Mouse (Mus musculus): ENCODE data around the gene Ypel1. TPM values are rescaled to one million over a fixed set of nuclear protein-coding genes. Genes with fewer than 3 reads are reported as not detected.

Ypel1 gene
- polyA plus RNA-seq, 1 experiment from 2014 or later, result 36.2 TPM

- DNase-seq (no peak), ATAC-seq (ENCODE audit: insufficient read depth) (no peak)
- Histone ChIP-seq H3K4me2 (no peak overlapping the region), H3K27ac (ENCODE audit: low read depth) (no peak overlapping the region), H3K9me3 (ENCODE audit: low read depth, low read length) (no peaks in the 10 kb centered on the region), H3K27me3 (ENCODE audit: insufficient read depth, low read length) (no peaks in the 10 kb centered on the region), H3K4me1 (ENCODE audit: insufficient read depth) (no peaks in the 10 kb centered on the region), H3K4me3 (ENCODE audit: low read depth, low read length) (no peak overlapping the region), H3K36me3 (ENCODE audit: insufficient read depth) (peaks cover 78% of the 10 kb centered on the region), H3K9ac (no peak overlapping the region)
- no peak for TF ChIP-seq CTCF (IDR thresholded peaks at IDR 0.05; ENCODE audit: low read depth)
- 86% methylated on average over 3 of the region's 3 CpGs for WGBS
Observed at GRCm38 (mm10) chr16:17044320-17044719, 25.2 kb upstream of the Ypel1 start.

- Histone ChIP-seq H3K9ac (no peak overlapping the region), H3K9me3 (ENCODE audit: low read depth, low read length) (no peaks in the 10 kb centered on the region), H3K27me3 (ENCODE audit: insufficient read depth, low read length) (no peaks in the 10 kb centered on the region), H3K4me2 (no peak overlapping the region), H3K27ac (ENCODE audit: low read depth) (no peak overlapping the region), H3K4me1 (ENCODE audit: insufficient read depth) (no peaks in the 10 kb centered on the region), H3K36me3 (ENCODE audit: insufficient read depth) (peaks cover 74% of the 10 kb centered on the region), H3K4me3 (ENCODE audit: low read depth, low read length) (no peak overlapping the region)
- no peak for TF ChIP-seq CTCF (IDR thresholded peaks at IDR 0.05; ENCODE audit: low read depth)
- WGBS, result 75% methylated on average over 3 of the region's 3 CpGs
- ATAC-seq (ENCODE audit: insufficient read depth), result no peak
- no peak for DNase-seq
Observed at GRCm38 (mm10) chr16:17045287-17045686, 24.2 kb upstream of the Ypel1 start.

- WGBS, result 88% methylated on average over 1 of the region's 1 CpGs
- H3K9ac ChIP-seq, result no peak overlapping the region
- no peak overlapping the region for H3K4me2 ChIP-seq
- H3K27ac ChIP-seq (ENCODE audit: low read depth), result no peak overlapping the region
- TF ChIP-seq CTCF (IDR thresholded peaks at IDR 0.05; ENCODE audit: low read depth), result no peak
- peaks cover 30% of the 10 kb centered on the region for H3K36me3 ChIP-seq (ENCODE audit: insufficient read depth)
- H3K4me3 ChIP-seq (ENCODE audit: low read depth, low read length), result no peak overlapping the region
- H3K4me1 ChIP-seq (ENCODE audit: insufficient read depth), result no peaks in the 10 kb centered on the region
- ATAC-seq (ENCODE audit: insufficient read depth) (no peak), DNase-seq (no peak)
- no peaks in the 10 kb centered on the region for H3K27me3 ChIP-seq (ENCODE audit: insufficient read depth, low read length)
- no peaks in the 10 kb centered on the region for H3K9me3 ChIP-seq (ENCODE audit: low read depth, low read length)
Observed at GRCm38 (mm10) chr16:17049886-17050285, 19.6 kb upstream of the Ypel1 start.

DNA sequence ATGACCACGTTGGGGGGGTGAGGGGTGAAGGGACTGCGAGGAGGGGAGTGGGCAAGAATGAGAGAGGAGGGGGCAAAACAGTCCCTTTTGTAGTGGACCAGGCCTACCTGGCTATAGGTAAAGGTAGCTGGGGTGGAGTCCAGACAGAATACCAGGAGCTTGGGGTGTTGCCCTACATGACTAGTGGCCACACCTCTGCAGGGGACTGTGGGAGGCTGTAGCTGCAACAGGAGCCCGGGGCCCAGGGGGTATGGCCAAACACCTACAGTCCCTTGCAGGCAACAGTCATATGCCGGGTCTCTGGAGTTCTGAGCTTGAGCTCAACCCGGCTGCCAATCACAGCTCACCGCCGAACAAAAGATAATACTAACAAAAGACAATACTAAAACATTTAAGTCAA lies 17.4 kb upstream of the Ypel1 start:
- ATAC-seq (ENCODE audit: insufficient read depth) (no peak), DNase-seq (no peak)
- Histone ChIP-seq H3K27me3 (ENCODE audit: insufficient read depth, low read length) (no peaks in the 10 kb centered on the region), H3K4me3 (ENCODE audit: low read depth, low read length) (no peak overlapping the region), H3K36me3 (ENCODE audit: insufficient read depth) (peaks cover 23% of the 10 kb centered on the region), H3K27ac (ENCODE audit: low read depth) (no peak overlapping the region), H3K9me3 (ENCODE audit: low read depth, low read length) (no peaks in the 10 kb centered on the region), H3K4me1 (ENCODE audit: insufficient read depth) (no peaks in the 10 kb centered on the region), H3K9ac (no peak overlapping the region), H3K4me2 (no peak overlapping the region)
- WGBS, result 74% methylated on average over 7 of the region's 7 CpGs
- TF ChIP-seq CTCF (IDR thresholded peaks at IDR 0.05; ENCODE audit: low read depth), result no peak

DNA sequence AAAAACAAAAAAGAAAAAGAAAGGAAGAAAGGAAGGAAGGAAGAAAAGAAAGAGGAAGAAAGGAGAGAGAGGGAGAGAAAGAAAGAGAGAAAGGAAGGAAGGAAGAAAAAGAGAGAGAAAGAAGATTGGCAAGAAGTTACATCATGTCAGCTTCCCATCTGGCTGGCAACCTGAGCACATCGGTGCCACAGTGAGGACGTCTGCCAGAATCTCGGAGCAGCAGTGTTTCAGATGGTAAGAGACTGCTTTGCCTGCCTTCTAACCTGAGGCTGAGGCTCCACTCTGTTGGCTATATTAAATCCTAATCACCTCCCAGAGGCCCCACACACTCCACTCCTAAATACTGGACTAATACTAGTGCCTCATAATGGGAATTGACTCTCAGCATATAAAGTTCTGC lies 15.6 kb upstream of the Ypel1 start:
- Histone ChIP-seq H3K4me1 (ENCODE audit: insufficient read depth) (no peaks in the 10 kb centered on the region), H3K36me3 (ENCODE audit: insufficient read depth) (peaks cover 6% of the 10 kb centered on the region), H3K9me3 (ENCODE audit: low read depth, low read length) (no peaks in the 10 kb centered on the region), H3K9ac (no peak overlapping the region), H3K4me3 (ENCODE audit: low read depth, low read length) (no peak overlapping the region), H3K27ac (ENCODE audit: low read depth) (no peak overlapping the region), H3K4me2 (no peak overlapping the region), H3K27me3 (ENCODE audit: insufficient read depth, low read length) (no peaks in the 10 kb centered on the region)
- WGBS, result 65% methylated on average over 3 of the region's 3 CpGs
- no peak for DNase-seq
- ATAC-seq (ENCODE audit: insufficient read depth), result no peak
- no peak for TF ChIP-seq CTCF (IDR thresholded peaks at IDR 0.05; ENCODE audit: low read depth)

- no peak for TF ChIP-seq CTCF (IDR thresholded peaks at IDR 0.05; ENCODE audit: low read depth)
- no peak overlapping the region for H3K27ac ChIP-seq (ENCODE audit: low read depth)
- DNase-seq (no peak), ATAC-seq (ENCODE audit: insufficient read depth) (no peak)
- no peak overlapping the region for H3K9ac ChIP-seq
- no peaks in the 10 kb centered on the region for H3K36me3 ChIP-seq (ENCODE audit: insufficient read depth)
- no peak overlapping the region for H3K4me2 ChIP-seq
- WGBS, result 75% methylated on average over 3 of the region's 3 CpGs
- no peak overlapping the region for H3K4me3 ChIP-seq (ENCODE audit: low read depth, low read length)
- no peaks in the 10 kb centered on the region for H3K27me3 ChIP-seq (ENCODE audit: insufficient read depth, low read length)
- no peaks in the 10 kb centered on the region for H3K9me3 ChIP-seq (ENCODE audit: low read depth, low read length)
- H3K4me1 ChIP-seq (ENCODE audit: insufficient read depth), result no peaks in the 10 kb centered on the region
Observed at GRCm38 (mm10) chr16:17055584-17055983, 13.9 kb upstream of the Ypel1 start.

- DNase-seq, result no peak
- H3K36me3 ChIP-seq (ENCODE audit: insufficient read depth), result no peaks in the 10 kb centered on the region
- H3K4me2 ChIP-seq, result no peak overlapping the region
- H3K9ac ChIP-seq, result no peak overlapping the region
- no peaks in the 10 kb centered on the region for H3K27me3 ChIP-seq (ENCODE audit: insufficient read depth, low read length)
- 56% methylated on average over 1 of the region's 1 CpGs for WGBS
- no peak for ATAC-seq (ENCODE audit: insufficient read depth)
- no peak overlapping the region for H3K27ac ChIP-seq (ENCODE audit: low read depth)
- H3K4me1 ChIP-seq (ENCODE audit: insufficient read depth), result 0 out of 2 replicates have a peak, but pooled peaks cover 4% of the 10 kb centered on the region
- H3K4me3 ChIP-seq (ENCODE audit: low read depth, low read length), result no peak overlapping the region
- no peak for TF ChIP-seq CTCF (IDR thresholded peaks at IDR 0.05; ENCODE audit: low read depth)
- H3K9me3 ChIP-seq (ENCODE audit: low read depth, low read length), result no peaks in the 10 kb centered on the region
Observed at GRCm38 (mm10) chr16:17062338-17062737, 7.2 kb upstream of the Ypel1 start.

- no peaks in the 10 kb centered on the region for H3K27me3 ChIP-seq (ENCODE audit: insufficient read depth, low read length)
- H3K9ac ChIP-seq, result no peak overlapping the region
- no peaks in the 10 kb centered on the region; the same call in 1 of the 2 replicates for H3K4me1 ChIP-seq (ENCODE audit: insufficient read depth)
- no peak for TF ChIP-seq CTCF (IDR thresholded peaks at IDR 0.05; ENCODE audit: low read depth)
- H3K27ac ChIP-seq (ENCODE audit: low read depth), result no peak overlapping the region
- no peaks in the 10 kb centered on the region for H3K9me3 ChIP-seq (ENCODE audit: low read depth, low read length)
- H3K36me3 ChIP-seq (ENCODE audit: insufficient read depth), result 0 out of 2 replicates have a peak, but pooled peaks cover 3% of the 10 kb centered on the region
- no peak for DNase-seq
- no peak overlapping the region for H3K4me3 ChIP-seq (ENCODE audit: low read depth, low read length)
- 71% methylated on average over 2 of the region's 2 CpGs for WGBS
- H3K4me2 ChIP-seq, result no peak overlapping the region
- no peak for ATAC-seq (ENCODE audit: insufficient read depth)
Observed at GRCm38 (mm10) chr16:17067552-17067951, 1.9 kb upstream of the Ypel1 start.
